Mouse (Mus musculus) lung, adult 2 months (tissue): Measurements from ENCODE around the gene Rsph6a.

Source experiments
- CTCF ChIP-seq: fragments of 200-500 bp; IDR thresholded peaks from 2 replicates; pipeline ENCODE4 v1.5.1; 2011; ENCODE audit warnings: mild to moderate bottlenecking, low read length, control low read depth; ENCODE audit not compliant: insufficient read depth
- POLR2A ChIP-seq: fragments of 200-500 bp; IDR thresholded peaks from 2 replicates; pipeline ENCODE4 v1.6.1; 2011; ENCODE audit warnings: low read depth, mild to moderate bottlenecking, control low read depth, low read length, borderline replicate concordance; ENCODE audit errors: extremely low read depth

- TF ChIP-seq CTCF = no peak
- no peak for TF ChIP-seq POLR2A
Observed at GRCm38 (mm10) chr7:19118028-19118771, 63.7 kb downstream of the Rsph6a start, which contains the start of gene Gm4969.
